Mouse (Mus musculus) common myeloid progenitor, adult 5-6 weeks (primary cell): Measurements from ENCODE around the gene Ndufa1. TPM values are rescaled to one million over a fixed set of nuclear protein-coding genes. Genes with fewer than 3 reads are reported as not detected.
"Not testable (repeated sequence)": the region's sequence is repeated elsewhere in the genome, so short reads cannot be mapped to it uniquely, and the experiment has no call there.

Source experiments
- ATAC-seq: replicated peaks from 2 replicates; pipeline ENCODE4 v1.8.0; 2016; ENCODE audit warnings: low read depth, mild to moderate bottlenecking, moderate TSS enrichment, inconsistent platforms; ENCODE audit not compliant: poor library complexity, severe bottlenecking
- total RNA-seq: library from RNA; stranded (forward); fragments of 200-1000, 187-1606 nt; gene quantifications from 2 replicates; pipeline ENCODE4 v1.2.3, GENCODE M21; 2017

Ndufa1 gene
- total RNA-seq, result 64.9 and 72.3 TPM in 2 replicates

DNA sequence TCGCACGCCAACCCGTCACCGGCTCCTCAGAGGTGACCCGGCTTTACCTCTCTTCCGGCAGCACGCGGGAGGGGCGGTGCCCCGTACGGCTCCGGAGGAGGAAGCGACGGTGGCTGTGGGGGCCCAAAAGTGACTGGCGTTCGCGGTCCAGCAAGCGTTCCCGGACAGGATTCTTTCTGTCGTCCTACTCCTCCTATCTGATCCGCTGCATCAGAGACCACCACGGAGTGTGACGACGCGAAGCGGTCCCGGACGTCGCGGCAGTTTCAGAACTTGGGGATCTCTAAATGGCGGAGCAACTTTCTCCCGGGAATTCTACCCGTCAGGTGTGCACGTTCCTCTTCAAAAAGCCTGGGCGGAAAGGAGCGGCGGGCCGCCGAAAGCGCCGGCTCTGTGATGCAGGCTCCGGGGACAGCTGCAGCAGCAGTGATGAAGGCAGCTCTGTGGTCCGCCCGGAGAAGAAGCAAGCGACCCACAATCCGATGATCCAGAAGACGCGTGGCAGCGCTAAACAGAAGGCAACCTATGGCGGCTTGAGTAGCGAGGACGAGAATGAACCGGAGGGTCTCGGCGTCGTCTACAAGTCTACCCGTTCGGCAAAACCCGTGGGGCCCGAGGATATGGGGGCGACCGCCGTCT is at the start of gene Ndufa1, which contains the start of gene Rnf113a1:
Gene Ndufa1, minus strand, starts transcription at position 59 of the 639 bp plus-strand sequence.
Gene Rnf113a1, plus strand, starts transcription at position 141 of the 639 bp plus-strand sequence.
- peak; percentile 98 for ATAC-seq

GRCm38 (mm10) chrX:37222158-37222557 is 31.2 kb upstream of the Ndufa1 start, which contains the start of gene Rhox1:
Gene Rhox1, minus strand, starts transcription at chrX:37222258.
- ATAC-seq, result not testable (repeated sequence)

- ATAC-seq, result no peak
These were observed 20.0 kb upstream of the Ndufa1 start, which contains the start of gene Gm9 for GRCm38 (mm10) chrX:37210941-37211340. Gene Gm9, minus strand, starts transcription at chrX:37211041.

DNA sequence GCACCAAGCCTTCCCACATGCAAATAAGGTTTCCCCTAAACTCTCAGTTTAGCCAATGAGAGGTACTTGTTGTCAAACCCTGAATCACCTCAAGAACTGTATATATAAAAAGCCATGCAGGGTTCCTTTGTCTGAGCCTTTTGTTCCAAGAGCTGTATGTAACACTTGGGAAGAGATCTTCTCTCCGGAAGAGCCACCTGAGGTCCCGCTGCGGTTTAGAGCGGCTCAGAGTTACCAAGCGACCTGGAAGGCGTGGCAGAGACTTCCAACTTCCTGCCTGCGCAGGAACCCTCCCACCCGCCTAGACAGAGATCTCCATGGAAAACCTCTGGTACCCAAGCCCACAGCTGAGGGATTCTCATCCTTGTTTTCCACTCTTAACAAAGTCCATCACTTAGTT is 7.7 kb upstream of the Ndufa1 start:
- ATAC-seq, result no peak

GRCm38 (mm10) chrX:37191744-37192379 is 899 bp upstream of the Ndufa1 start:
- ATAC-seq, result peak; percentile 15; the same call in 1 of the 2 replicates

DNA sequence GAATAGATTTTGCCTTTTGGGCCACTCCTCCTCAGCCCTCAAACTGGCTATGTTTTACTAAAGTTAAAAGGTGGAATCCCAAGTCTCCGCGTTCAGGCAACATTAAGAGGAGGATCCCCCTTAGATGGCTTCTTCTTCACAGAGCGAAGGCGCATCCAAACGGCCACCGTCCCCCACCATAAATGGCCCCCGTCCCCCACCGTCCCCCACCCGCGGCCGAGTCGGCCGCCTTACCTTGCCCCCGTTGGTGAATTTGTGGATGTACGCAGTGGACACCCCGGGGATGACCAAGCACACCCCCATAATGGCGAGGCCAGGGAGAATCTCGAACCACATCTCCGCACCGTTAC is 233 bp downstream of the Ndufa1 start:
- ATAC-seq, result peak; percentile 22; the same call in 1 of the 2 replicates

DNA sequence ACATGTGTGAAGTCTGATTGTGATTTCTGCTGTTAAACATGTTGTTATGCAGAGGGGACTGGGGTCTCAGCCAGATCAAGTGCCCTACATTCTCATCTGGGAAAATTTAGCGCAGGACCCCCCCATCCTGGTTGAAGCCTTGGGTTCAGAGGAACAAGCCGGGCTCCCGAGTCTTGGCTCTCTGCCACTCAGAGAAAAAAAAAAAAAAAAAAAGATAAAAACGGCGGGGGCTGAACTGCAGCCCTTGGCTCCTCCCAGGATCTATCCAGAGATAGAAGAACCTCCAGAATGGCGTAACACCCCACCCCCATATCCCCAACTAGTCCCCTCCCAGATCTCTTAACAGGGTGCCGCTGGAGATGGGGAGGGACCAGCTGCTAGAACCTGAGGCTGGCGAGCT is 6.6 kb downstream of the Ndufa1 start:
- not testable (repeated sequence) for ATAC-seq

- ATAC-seq, result no peak
These were observed 22.2 kb downstream of the Ndufa1 start, which contains the start of gene Akap14 for GRCm38 (mm10) chrX:37168742-37169141. Gene Akap14, minus strand, starts transcription at chrX:37168842.

DNA sequence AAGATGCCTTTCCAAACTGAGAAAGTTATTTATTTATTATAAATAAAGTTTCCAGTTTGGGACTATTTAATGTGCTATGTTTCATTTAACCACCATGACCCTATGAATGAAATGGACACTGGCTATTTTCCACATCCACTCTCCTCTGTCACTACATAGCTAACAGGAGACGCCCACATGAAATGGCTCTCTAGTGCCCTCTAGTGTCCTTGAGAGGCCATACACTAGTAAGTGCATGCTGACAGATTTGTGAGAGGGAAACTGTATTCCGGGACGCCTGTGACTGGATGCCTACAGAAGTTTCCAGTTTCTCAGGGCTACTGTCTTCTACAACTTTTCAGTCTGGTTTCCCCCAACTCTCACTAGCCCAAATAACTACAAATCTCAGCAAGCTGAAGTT is 23.9 kb downstream of the Ndufa1 start:
- ATAC-seq, result peak; percentile 90

GRCm38 (mm10) chrX:37163115-37163514 is 27.8 kb downstream of the Ndufa1 start:
- ATAC-seq, result no peak

DNA sequence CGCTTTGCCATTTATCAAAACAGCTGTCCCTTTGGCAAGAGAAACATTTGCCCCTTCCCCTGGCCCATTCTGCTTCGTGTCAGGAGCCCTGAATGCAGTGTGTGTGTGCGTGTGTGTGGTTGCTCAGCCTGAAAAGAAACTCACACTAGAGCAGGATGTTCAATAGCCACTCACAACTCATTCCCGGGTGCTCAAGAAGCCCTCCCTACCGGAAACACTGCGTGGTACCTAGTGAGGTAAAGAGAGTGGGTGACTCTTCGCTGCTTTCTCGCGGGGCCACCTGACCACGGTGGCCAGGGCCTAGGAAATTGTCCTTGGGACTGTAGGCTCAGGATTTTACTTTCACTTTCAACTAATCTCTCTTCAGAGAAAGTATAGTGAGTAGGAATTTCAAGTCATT is 29.8 kb downstream of the Ndufa1 start:
- no peak for ATAC-seq

DNA sequence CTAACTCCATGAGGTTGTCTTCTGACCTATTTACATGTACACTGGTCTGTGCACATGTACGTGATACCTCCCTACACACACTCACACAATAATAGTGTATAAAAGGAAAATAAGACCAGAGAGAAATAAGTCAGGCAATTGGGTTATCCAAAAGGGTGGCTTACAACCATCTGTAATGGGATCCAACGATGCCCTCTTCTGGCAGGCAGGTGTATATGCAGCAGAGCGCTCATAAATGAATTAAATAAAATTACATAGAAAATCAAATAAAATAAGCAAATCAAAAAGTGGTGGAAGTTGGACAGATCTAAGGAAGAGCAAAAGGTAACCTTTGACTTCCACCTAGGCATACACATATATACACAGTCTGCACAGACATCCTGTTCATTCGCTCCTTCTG is 33.1 kb downstream of the Ndufa1 start:
- ATAC-seq, result no peak

DNA sequence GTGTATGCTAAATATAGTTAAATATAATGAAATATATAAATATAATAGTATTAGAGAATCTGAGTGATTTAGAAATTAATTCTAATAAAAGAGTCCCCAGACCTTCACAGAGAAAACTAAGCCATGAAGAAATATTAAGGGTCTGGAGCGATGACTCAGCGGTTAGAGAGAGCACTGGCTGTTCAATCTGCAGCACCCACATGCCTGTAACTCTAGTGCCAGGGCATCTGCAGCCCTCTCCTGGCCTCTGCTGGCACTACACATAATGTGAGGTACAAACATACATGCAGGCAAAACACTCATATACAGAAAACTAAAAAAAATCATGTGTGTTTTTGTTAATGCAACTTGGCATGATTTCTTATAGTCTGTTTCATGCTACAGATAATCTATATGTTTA is 46.0 kb downstream of the Ndufa1 start:
- ATAC-seq, result peak; percentile 97

DNA sequence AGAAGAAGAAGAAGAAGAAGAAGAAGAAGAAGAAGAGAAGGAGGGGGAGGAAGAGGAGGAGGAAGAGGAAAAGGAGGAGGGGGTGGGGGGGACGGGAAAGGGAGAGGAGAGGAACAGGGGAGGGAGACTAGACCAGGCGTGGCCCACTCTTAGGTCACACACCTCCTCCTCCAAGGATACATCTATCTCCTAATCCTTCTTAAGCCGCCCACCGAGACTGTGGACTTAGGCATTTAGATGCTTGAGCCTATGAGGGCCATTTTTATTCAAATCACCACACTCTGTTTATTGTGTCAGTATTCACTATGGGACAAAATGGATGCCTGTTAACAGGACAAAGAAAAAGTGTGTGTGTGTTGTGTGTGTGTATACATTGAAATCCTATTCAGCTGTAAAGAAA is 46.5 kb downstream of the Ndufa1 start:
- not testable (repeated sequence) for ATAC-seq

DNA sequence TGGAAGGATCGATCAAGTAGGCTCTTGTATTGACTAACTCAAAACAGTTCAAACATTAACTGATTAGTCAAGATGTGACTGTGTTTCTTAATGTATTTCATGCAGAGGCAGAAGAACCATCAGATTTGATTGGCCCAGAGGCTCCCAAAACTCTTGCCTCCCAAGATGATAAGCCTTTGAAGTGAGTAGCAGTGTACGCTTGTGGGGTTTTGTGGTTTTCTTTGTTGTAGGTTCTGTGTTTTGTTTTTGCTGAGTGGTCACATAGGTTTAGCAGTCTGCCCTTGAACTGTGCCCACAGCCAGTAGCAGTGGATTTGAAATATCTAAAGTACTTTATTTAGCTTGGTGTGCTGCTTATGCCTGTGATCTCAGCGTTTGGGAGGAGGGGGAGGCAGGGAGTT is 49.2 kb downstream of the Ndufa1 start:
- ATAC-seq, result no peak

Other genes starting within 250 kb of the Ndufa1 start
- 66.4 and 77.8 TPM in 2 replicates for gene Sept6, start 199.4 kb downstream of the Ndufa1 start, total RNA-seq
- gene Sowahd, start 142.3 kb downstream of the Ndufa1 start, total RNA-seq, result not detected in 2 replicates
- gene Rpl39, start 105.8 kb downstream of the Ndufa1 start, total RNA-seq, result 5,370 and 6,793 TPM in 2 replicates
- 59.5 and 65.3 TPM in 2 replicates for gene Upf3b, start 80.8 kb downstream of the Ndufa1 start, total RNA-seq
- 47.3 and 57.4 TPM in 2 replicates for gene Nkap, start 64.4 kb downstream of the Ndufa1 start, total RNA-seq
- gene Akap14, start 22.3 kb downstream of the Ndufa1 start, total RNA-seq, result not detected in 2 replicates
- 3.2 and 7.1 TPM in 2 replicates for gene Rnf113a1, start 82 bp upstream of the Ndufa1 start, total RNA-seq
- gene Gm9, start 19.9 kb upstream of the Ndufa1 start, total RNA-seq, result not detected in 2 replicates
- not detected in 2 replicates for gene Rhox1, start 31.1 kb upstream of the Ndufa1 start, total RNA-seq
- gene Rhox2a, start 53.8 kb upstream of the Ndufa1 start, total RNA-seq, result not detected in 2 replicates
- not detected in 2 replicates for gene Rhox3a, start 58.8 kb upstream of the Ndufa1 start, total RNA-seq
- gene Rhox4a, start 74.2 kb upstream of the Ndufa1 start, total RNA-seq, result not detected in 2 replicates
- gene Rhox3a2, start 188.9 kb upstream of the Ndufa1 start, total RNA-seq, result not detected in 2 replicates
- gene Rhox4a2, start 199.7 kb upstream of the Ndufa1 start, total RNA-seq, result not detected in 2 replicates
- gene Rhox2b, start 220.9 kb upstream of the Ndufa1 start, total RNA-seq, result not detected in 2 replicates
- gene Rhox4b, start 241.3 kb upstream of the Ndufa1 start, total RNA-seq, result not detected in 2 replicates